Mouse (Mus musculus) spleen, adult 2 months (tissue): ENCODE data around the gene Il17f.

Experiments used
- CTCF ChIP-seq: fragments of 200-500 bp; IDR thresholded peaks from 2 replicates; pipeline ENCODE4 v1.5.1; 2011; ENCODE audit warnings: mild to moderate bottlenecking, inconsistent platforms; ENCODE audit not compliant: insufficient read depth, insufficient read length, insufficient replicate concordance; ENCODE audit errors: extremely low read depth
- POLR2A ChIP-seq: fragments of 200-500 bp; IDR thresholded peaks from 2 replicates; pipeline ENCODE4 v1.6.1; 2011; ENCODE audit warnings: low read depth, low read length, inconsistent platforms

GRCm38 (mm10) chr1:20754439-20754838 lies 36.0 kb downstream of the Il17f start:
- TF ChIP-seq CTCF, result no peak
- TF ChIP-seq POLR2A, result no peak
